Mouse (Mus musculus) gastrocnemius, postnatal 10 days (tissue): Measurements from ENCODE around the gene Borcs7. TPM values are rescaled to one million over a fixed set of nuclear protein-coding genes. Genes with fewer than 3 reads are reported as not detected.
A peak's percentile ranks its signal among the peaks of the same experiment; 100 is the strongest.

Experiments used
- DNase-seq: peaks from one replicate; pipeline ENCODE4 v3.0.0; 2021; ENCODE audit warnings: mixed read lengths
- total RNA-seq, 2 experiments: library from RNA; stranded (reverse); gene quantifications; 2 replicates each; pipeline ENCODE4 v1.2.3; 2021

Gene Borcs7
- total RNA-seq, 2 experiments from 2014 or later, result 14.6 to 16.9 TPM

GRCm38 (mm10) chr19:46662784-46663183 lies 26.9 kb upstream of the Borcs7 start:
- DNase-seq, result no peak

- no peak for DNase-seq
These were observed 24.2 kb upstream of the Borcs7 start for GRCm38 (mm10) chr19:46665474-46665873.

DNA sequence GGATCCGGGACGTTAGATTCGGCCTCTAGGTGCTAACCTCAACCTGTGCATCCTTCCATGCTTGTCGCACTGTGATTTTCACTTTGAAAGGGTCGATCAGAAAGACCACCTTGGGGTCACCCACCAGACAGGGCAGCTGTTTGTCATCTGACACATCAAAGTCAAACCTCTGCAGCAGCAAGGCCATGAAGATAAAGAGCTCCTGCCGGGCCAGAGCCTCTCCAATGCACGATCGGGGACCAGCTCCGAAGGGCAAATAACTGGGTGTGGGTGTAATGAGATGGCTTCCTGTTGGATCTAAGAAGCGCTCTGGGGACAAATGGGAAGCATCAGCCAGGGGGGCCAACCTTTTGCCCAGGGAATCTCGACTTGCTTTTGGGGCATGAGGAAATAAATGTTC lies 22.4 kb upstream of the Borcs7 start:
- no peak for DNase-seq

- DNase-seq, result no peak
These were observed 21.4 kb upstream of the Borcs7 start for GRCm38 (mm10) chr19:46668263-46668662.

DNA sequence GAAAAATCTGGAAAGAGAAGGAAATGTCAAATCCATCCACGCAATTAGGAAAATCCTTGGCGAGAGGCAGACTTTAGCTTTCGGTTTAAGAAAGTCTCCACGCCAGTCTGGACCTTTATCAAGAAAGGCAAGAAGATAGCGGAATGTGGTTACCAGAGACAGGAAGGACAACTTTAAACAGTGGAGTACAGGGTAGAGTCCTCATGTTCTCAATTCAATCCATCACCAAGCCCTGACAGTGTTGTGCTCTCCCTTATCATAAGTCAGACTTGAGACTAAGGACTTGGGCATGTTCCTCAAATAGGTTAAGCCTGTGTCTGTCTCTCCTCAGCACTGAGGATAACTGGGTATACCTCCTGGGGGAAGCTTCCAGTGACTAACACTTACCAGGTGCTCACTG lies 19.9 kb upstream of the Borcs7 start:
- no peak for DNase-seq

- peak; percentile 68 for DNase-seq
These were observed 19.0 kb upstream of the Borcs7 start for GRCm38 (mm10) chr19:46670691-46671090.

GRCm38 (mm10) chr19:46672766-46673418 lies 16.8 kb upstream of the Borcs7 start, which contains the start of gene Cyp17a1:
Cyp17a1 (minus strand) TSS chr19:46673172.
- DNase-seq, result no peak

- no peak for DNase-seq
These were observed 14.1 kb upstream of the Borcs7 start for GRCm38 (mm10) chr19:46675641-46676040.

- no peak for DNase-seq
These were observed 9.9 kb upstream of the Borcs7 start for GRCm38 (mm10) chr19:46679720-46680383.

GRCm38 (mm10) chr19:46690387-46690786 lies 681 bp downstream of the Borcs7 start:
- DNase-seq, result no peak

GRCm38 (mm10) chr19:46691078-46691477 lies 1.4 kb downstream of the Borcs7 start:
- no peak for DNase-seq

DNA sequence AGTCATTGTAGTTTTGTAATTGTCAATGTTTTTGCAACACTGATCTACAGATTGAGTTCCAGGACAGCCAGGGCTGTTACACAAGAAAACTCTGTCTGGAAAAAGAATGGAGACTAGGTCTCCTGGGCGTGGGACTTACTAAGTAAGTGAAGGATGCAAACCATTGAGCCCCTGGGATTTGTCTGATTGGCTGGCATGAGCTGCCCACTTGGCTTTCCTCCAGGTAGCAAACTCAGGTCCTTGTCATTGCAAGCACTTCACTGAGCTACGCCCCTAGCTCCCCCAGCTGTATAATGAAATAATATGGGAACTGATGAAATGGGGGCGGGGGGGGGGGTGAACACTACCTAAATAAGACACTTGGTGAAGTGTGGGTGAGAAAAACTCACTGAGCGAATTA lies 3.4 kb downstream of the Borcs7 start:
- DNase-seq, result no peak

GRCm38 (mm10) chr19:46696482-46696881 lies 6.8 kb downstream of the Borcs7 start:
- DNase-seq, result no peak

- no peak for DNase-seq
These were observed 7.2 kb downstream of the Borcs7 start for GRCm38 (mm10) chr19:46696943-46697342.

DNA sequence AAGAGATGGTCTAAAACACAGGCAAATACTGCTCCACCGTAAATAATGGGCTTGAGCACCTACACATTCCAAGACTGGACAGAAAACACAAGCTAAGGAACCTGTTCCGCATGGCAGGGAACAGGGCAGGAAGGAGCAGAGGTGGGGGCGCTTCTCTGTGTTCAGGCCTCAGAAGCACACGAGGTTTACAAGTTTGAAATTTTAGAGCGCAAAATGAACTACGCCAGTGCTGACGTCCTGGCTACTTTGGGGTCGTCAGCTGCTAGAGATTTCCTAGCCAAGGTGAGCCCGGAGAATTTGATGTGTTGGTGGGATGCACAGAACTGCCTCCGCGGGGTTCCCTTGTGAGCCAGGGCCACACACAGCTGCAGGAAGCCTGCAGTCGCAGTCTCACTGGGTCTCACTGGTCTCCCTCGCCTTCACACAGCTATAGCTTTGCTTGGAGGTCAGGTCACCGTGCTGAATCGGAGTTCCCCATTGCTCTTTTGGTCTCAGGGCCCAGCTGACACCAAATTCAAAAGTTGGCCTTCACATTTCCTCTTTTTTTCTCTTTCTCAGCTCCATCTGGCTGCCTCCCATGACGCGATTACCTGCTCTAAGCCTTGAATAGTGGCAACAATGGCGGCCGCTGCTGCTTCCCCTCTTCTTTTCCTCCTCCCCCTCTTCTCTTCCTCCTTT lies 8.3 kb downstream of the Borcs7 start:
- no peak for DNase-seq

DNA sequence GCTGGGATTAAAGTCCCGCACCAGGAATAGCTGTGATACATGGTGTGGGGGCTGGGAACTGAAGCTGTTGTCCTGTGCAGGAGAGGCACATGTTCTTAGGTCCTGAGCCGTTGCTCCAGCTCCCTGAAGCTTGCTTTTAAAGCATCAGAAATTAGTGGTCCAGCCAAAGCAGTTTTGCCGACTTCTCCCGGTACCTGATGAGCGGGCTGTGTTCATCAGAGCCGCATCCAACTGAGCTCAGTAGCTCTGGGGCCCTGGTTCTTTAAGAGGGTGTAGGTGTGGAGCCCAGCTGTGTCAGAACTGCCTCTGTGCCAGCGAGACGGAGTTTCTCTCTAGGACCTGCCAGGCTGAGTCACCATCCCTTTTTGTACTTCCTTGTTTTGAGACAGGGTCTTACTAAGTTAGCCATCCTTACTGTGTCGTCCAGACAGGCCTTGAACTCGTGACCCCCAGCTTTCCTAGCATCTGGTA lies 9.3 kb downstream of the Borcs7 start:
- DNase-seq, result no peak

GRCm38 (mm10) chr19:46701156-46701555 lies 11.4 kb downstream of the Borcs7 start:
- no peak for DNase-seq

GRCm38 (mm10) chr19:46705779-46706495 lies 16.2 kb downstream of the Borcs7 start:
- no peak for DNase-seq

GRCm38 (mm10) chr19:46706540-46707295 lies 17.0 kb downstream of the Borcs7 start:
- DNase-seq, result no peak

- DNase-seq, result peak; percentile 82
These were observed 17.8 kb downstream of the Borcs7 start, which contains the start of gene As3mt for GRCm38 (mm10) chr19:46707296-46708151. As3mt (plus strand) TSS chr19:46707458.

DNA sequence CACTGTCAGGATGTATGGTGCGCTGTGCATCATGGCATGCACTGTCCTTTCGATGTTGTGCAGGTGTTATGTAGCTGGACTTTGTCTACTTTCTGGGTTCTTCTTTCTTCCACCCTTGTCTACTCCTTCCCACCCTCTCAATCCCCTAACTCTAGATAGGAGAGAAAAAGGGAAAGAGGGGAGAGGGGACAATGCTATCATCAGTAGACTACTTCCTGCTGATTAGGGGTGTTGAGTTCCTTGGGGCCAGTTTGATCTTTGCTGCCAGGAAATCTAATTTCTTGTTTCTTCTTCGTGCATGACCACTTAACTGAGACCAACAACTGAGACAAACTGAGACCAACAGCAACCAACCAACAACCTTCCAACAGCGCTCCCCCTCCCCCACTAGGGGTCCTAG lies 20.9 kb downstream of the Borcs7 start:
- DNase-seq, result no peak
